Mouse (Mus musculus) CH12.LX (cell line): ENCODE measurements around the gene Cd200r4. TPM values are rescaled to one million over a fixed set of nuclear protein-coding genes. Genes with fewer than 3 reads are reported as not detected.

ENCODE experiments used
- DNase-seq: peaks from one replicate; pipeline ENCODE4 v3.0.0-alpha.2; 2013; ENCODE audit errors: extremely low read depth
- H3K27ac ChIP-seq: 2 replicates; pipeline ENCODE4 v1.5.1; 2012; ENCODE audit warnings: low read depth, mild to moderate bottlenecking, control low read depth, moderate library complexity; ENCODE audit not compliant: insufficient read depth
- H3K27me3 ChIP-seq: replicated peaks from 2 replicates; pipeline ENCODE3; 2012; ENCODE audit warnings: inconsistent platforms
- H3K36me3 ChIP-seq, 2 experiments: replicated peaks in 1 of 2; 2 replicates each; pipeline versions ENCODE3 to v1.6.1; 2012; ENCODE audit warnings: inconsistent platforms in 1 of 2, low read length in 1 of 2, mild to moderate bottlenecking in 1 of 2, mixed read lengths in 1 of 2, moderate library complexity in 1 of 2; ENCODE audit not compliant: control insufficient read depth in 1 of 2, insufficient read depth in 1 of 2
- H3K4me1 ChIP-seq, 2 experiments: 2 replicates each; pipeline ENCODE4 v1.6.1; 2012; ENCODE audit warnings: inconsistent platforms in 1 of 2, moderate library complexity in 1 of 2; ENCODE audit not compliant: insufficient read depth in 2 of 2, control insufficient read depth in 1 of 2
- H3K4me2 ChIP-seq: 2 replicates; pipeline ENCODE4 v1.6.1; 2012; ENCODE audit warnings: low read depth, mild to moderate bottlenecking, control low read depth; ENCODE audit not compliant: poor library complexity, insufficient read depth, severe bottlenecking
- H3K4me3 ChIP-seq, 3 experiments: fragments of 150-350 bp in 1 of 3; sonication (generic) in 1 of 3; replicated peaks in 1 of 3; 2 replicates each; pipeline versions ENCODE3 to v1.5.1; 2011 to 2012; ENCODE audit warnings: low read depth in 2 of 3, low read length in 2 of 3, mild to moderate bottlenecking in 2 of 3, moderate library complexity in 2 of 3, control low read depth in 1 of 3, improper control_type of control experiment in 1 of 3, inconsistent platforms in 1 of 3, mixed read lengths in 1 of 3; ENCODE audit not compliant: poor library complexity in 1 of 3
- H3K79me2 ChIP-seq: replicated peaks from 2 replicates; pipeline ENCODE4 v1.6.1; 2012; ENCODE audit warnings: mild to moderate bottlenecking, moderate library complexity; ENCODE audit not compliant: control insufficient read depth, poor library complexity, insufficient read depth, severe bottlenecking; ENCODE audit errors: extremely low read depth
- H3K9ac ChIP-seq: 2 replicates; pipeline ENCODE4 v1.6.1; 2012; ENCODE audit warnings: low read depth, mild to moderate bottlenecking, control low read depth, moderate library complexity; ENCODE audit not compliant: insufficient read depth
- H3K9me3 ChIP-seq: replicated peaks from 2 replicates; pipeline ENCODE3; 2012; ENCODE audit warnings: low read length, inconsistent platforms, mixed read lengths
- CHD1 ChIP-seq: IDR thresholded peaks from 2 replicates; pipeline ENCODE4 v1.6.1; 2012; ENCODE audit warnings: low read depth, low read length, improper control_type of control experiment, inconsistent platforms
- CTCF ChIP-seq, 2 experiments: IDR thresholded peaks in 1 of 2; conservative IDR thresholded peaks in 1 of 2; 2 replicates each; pipeline ENCODE4 v1.5.1; 2011 to 2012; ENCODE audit warnings: low read depth in 2 of 2, low read length in 2 of 2, improper control_type of control experiment in 1 of 2, inconsistent platforms in 1 of 2, mild to moderate bottlenecking in 1 of 2, moderate library complexity in 1 of 2
- ELF1 ChIP-seq: IDR thresholded peaks from 2 replicates; pipeline ENCODE4 v1.6.1; 2014; ENCODE audit warnings: low read depth, mild to moderate bottlenecking, inconsistent platforms, low read length, improper control_type of control experiment
- JUND ChIP-seq: conservative IDR thresholded peaks from 2 replicates; pipeline ENCODE4 v1.6.1; 2011; ENCODE audit warnings: low read depth, low read length, improper control_type of control experiment
- MAX ChIP-seq: IDR thresholded peaks from 2 replicates; pipeline ENCODE4 v1.6.1; 2011; ENCODE audit warnings: low read length, improper control_type of control experiment
- NELFE ChIP-seq: IDR thresholded peaks from 2 replicates; pipeline ENCODE4 v1.6.1; 2011; ENCODE audit warnings: low read depth, low read length, improper control_type of control experiment
- PAX5 ChIP-seq: IDR thresholded peaks from 2 replicates; pipeline ENCODE4 v1.6.1; 2012; ENCODE audit warnings: low read length, inconsistent platforms, mixed read lengths
- POLR2A ChIP-seq: IDR thresholded peaks from 2 replicates; pipeline ENCODE4 v1.6.1; 2011; ENCODE audit warnings: low read depth, mild to moderate bottlenecking, improper control_type of control experiment, low read length
- TBP ChIP-seq: conservative IDR thresholded peaks from 2 replicates; pipeline ENCODE4 v1.6.1; 2011; ENCODE audit warnings: low read depth, low read length, improper control_type of control experiment
- ZC3H11A ChIP-seq: IDR thresholded peaks from 2 replicates; pipeline ENCODE4 v1.6.1; 2012; ENCODE audit warnings: low read depth, mild to moderate bottlenecking, inconsistent platforms, low read length, improper control_type of control experiment
- dilution Hi-C: fragments of 300-500 bp; cut with MboI; formaldehyde crosslinking; loops from 2 replicates; pipeline ENCODE4 v1.14.3; 2020; ENCODE audit warnings: low sequenced_read_pairs; ENCODE audit not compliant: extremely low pct_unique_long_range_greater_than_20kb, extremely low pct_ligation_motif_present
- in situ Hi-C: fragments of 300-500 bp; cut with MboI; formaldehyde crosslinking; loops from 3 replicates; pipeline ENCODE4 v1.14.3; 2019; ENCODE audit warnings: low sequenced_read_pairs, low pct_ligation_motif_present, low pct_unique_long_range_greater_than_20kb, mixed read lengths
- polyA plus RNA-seq: library from polyadenylated mRNA; unstranded; fragments of >175 nt; gene quantifications from 2 replicates; pipeline ENCODE4 v1.2.1, GENCODE M21; 2012; ENCODE audit warnings: low read depth; ENCODE audit not compliant: insufficient read length
- total RNA-seq, 2 experiments: library from RNA; depleted of rRNA; stranded (reverse); fragments of 300-350 nt in 1 of 2; fragments of >200 nt in 1 of 2; gene quantifications; 2 replicates each; pipeline ENCODE4 v1.2.3; 2012 to 2014

Gene Cd200r4
- total and polyA plus RNA-seq, 3 experiments = 0.59 to 0.89 (median 0.76) TPM

DNA sequence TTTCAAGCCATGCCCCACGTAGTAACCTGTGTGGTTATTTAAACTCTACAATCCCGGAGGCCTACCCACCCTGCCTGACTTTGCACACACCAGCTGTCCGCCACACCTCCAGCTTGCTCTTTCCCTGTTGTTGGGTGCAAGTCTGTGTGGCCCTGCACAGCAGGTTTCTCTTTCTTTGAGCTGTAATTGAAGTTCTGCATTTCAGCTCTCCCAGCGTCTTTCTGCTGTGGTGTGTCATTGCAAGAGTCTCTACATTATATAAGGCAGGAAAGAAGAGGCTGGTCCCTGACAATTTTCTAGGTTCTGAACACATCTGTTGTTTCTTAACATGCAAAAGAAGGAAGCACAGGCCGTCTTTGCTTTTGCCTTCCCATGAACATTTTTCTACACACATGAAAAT, 65.1 kb downstream of the Cd200r4 start:
- Histone ChIP-seq H3K9me3 (no peaks in the 10 kb centered on the region), H3K9ac (no peak overlapping the region), H3K4me1 (peaks cover 0 to 4% of the 10 kb centered on the region in 2 experiments; a peak in 2 of 4 replicates), H3K4me3 (no peak overlapping the region), H3K27ac (no peak overlapping the region), H3K27me3 (no peaks in the 10 kb centered on the region), H3K36me3 (no peaks in the 10 kb centered on the region), H3K79me2 (no peaks in the 10 kb centered on the region), H3K4me2 (peak overlapping the region; percentile 8; the same call in 1 of the 2 replicates)
- dilution Hi-C loops = no loop called here
- in situ Hi-C loops = no loop called here
- TF ChIP-seq CHD1 (0 out of 2 replicates have a peak, but pooled peaks have one; percentile 39), MAX (0 out of 2 replicates have a peak, but pooled peaks have one; percentile 31), JUND (no peak)
- DNase-seq = no peak

DNA sequence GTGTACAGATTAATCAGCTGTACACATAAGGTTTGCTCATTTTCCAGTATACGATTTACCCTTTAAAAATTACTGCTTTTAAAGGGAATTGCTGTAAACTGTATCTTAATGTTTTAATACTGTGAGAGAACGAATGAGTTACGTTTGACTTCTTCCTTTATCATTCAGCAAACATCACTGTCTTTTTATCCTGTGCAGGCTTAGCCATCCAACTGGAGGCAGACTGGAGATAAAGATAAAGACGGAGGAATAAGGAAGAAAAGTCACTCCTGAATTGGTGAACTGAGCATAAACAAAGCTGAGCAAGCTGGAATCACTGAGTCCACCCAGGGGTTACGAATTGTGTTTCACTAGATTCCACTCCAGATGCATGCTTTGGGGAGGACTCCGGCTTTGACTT, 66.1 kb downstream of the Cd200r4 start:
- in situ Hi-C loops = no loop called here
- no peaks in the 10 kb centered on the region for H3K9me3 ChIP-seq
- DNase-seq = no peak
- no peak overlapping the region for H3K4me2 ChIP-seq
- no peaks in the 10 kb centered on the region for H3K36me3 ChIP-seq
- dilution Hi-C loops = no loop called here
- no peaks in the 10 kb centered on the region for H3K27me3 ChIP-seq
- no peaks in the 10 kb centered on the region for H3K79me2 ChIP-seq
- no peak overlapping the region for H3K27ac ChIP-seq
- peaks cover 0 to 4% of the 10 kb centered on the region in 2 experiments; a peak in 2 of 4 replicates for H3K4me1 ChIP-seq
- no peak overlapping the region for H3K4me3 ChIP-seq
- no peak overlapping the region for H3K9ac ChIP-seq
- TF ChIP-seq TBP = no peak
- no peak for TF ChIP-seq NELFE
- TF ChIP-seq PAX5 = no peak
- no peak for TF ChIP-seq CTCF (conservative IDR thresholded peaks at IDR 0.05 in 1 of 2, IDR thresholded peaks at IDR 0.05 in 1 of 2; ENCODE audit: low read depth in 2 of 2, low read length in 2 of 2)
- TF ChIP-seq POLR2A = no peak
- no peak for TF ChIP-seq ELF1
- TF ChIP-seq ZC3H11A = no peak

Other genes starting within 250 kb of the Cd200r4 start
- 14.0 and 17.5 TPM in 2 replicates for gene Nepro, start 87.4 kb upstream of the Cd200r4 start, total RNA-seq (2012; rRNA removed)
- 35.4 and 42.2 TPM in 2 replicates for gene Nepro, start 87.4 kb upstream of the Cd200r4 start, total RNA-seq (2014; rRNA removed)
- 34.2 and 34.5 TPM in 2 replicates for gene Nepro, start 87.4 kb upstream of the Cd200r4 start, polyA plus RNA-seq
- 19.6 and 20.9 TPM in 2 replicates for gene Gtpbp8, start 65.4 kb upstream of the Cd200r4 start, total RNA-seq (2012; rRNA removed)
- 38.8 and 44.1 TPM in 2 replicates for gene Gtpbp8, start 65.4 kb upstream of the Cd200r4 start, total RNA-seq (2014; rRNA removed)
- gene Gtpbp8, start 65.4 kb upstream of the Cd200r4 start, polyA plus RNA-seq = 24.2 and 28.1 TPM in 2 replicates
- 1.2 and 2.2 TPM in 2 replicates for gene Cd200r1, start 46.0 kb upstream of the Cd200r4 start, total RNA-seq (2012; rRNA removed)
- gene Cd200r1, start 46.0 kb upstream of the Cd200r4 start, total RNA-seq (2014; rRNA removed) = 5.3 and 5.4 TPM in 2 replicates
- gene Cd200r1, start 46.0 kb upstream of the Cd200r4 start, polyA plus RNA-seq = 1.3 and 2.5 TPM in 2 replicates
- 2.2 and 2.4 TPM in 2 replicates for gene Cd200r2, start 55.4 kb downstream of the Cd200r4 start, total RNA-seq (2012; rRNA removed)
- gene Cd200r2, start 55.4 kb downstream of the Cd200r4 start, total RNA-seq (2014; rRNA removed) = 0.69 and 0.74 TPM in 2 replicates
- gene Cd200r2, start 55.4 kb downstream of the Cd200r4 start, polyA plus RNA-seq = 0.31 and 0.66 TPM in 2 replicates
- 5.0 and 5.7 TPM in 2 replicates for gene Cd200r3, start 131.9 kb downstream of the Cd200r4 start, total RNA-seq (2012; rRNA removed)
- gene Cd200r3, start 131.9 kb downstream of the Cd200r4 start, total RNA-seq (2014; rRNA removed) = 17.6 and 18.4 TPM in 2 replicates
- 5.9 and 6.9 TPM in 2 replicates for gene Cd200r3, start 131.9 kb downstream of the Cd200r4 start, polyA plus RNA-seq